Mouse (Mus musculus) liver, adult 2 months (tissue): ENCODE measurements around the gene Ipo13. TPM values are rescaled to one million over a fixed set of nuclear protein-coding genes. Genes with fewer than 3 reads are reported as not detected.
A peak's percentile ranks its signal among the peaks of the same experiment; 100 is the strongest.

Experiments used
- DNase-seq: peaks from one replicate; pipeline ENCODE4 v3.0.0-alpha.2; 2011; ENCODE audit warnings: low read depth, low spot score; ENCODE audit errors: extremely low read depth
- H3K27ac ChIP-seq: fragments of 200-500 bp; replicated peaks from 2 replicates; pipeline ENCODE4 v1.5.1; 2012; ENCODE audit warnings: low read depth, mild to moderate bottlenecking, control low read depth, inconsistent platforms, low read length; ENCODE audit not compliant: insufficient read depth
- H3K27me3 ChIP-seq: fragments of 200-500 bp; 2 replicates; pipeline ENCODE4 v1.6.1; 2012; ENCODE audit warnings: mild to moderate bottlenecking, moderate library complexity, low read length, inconsistent platforms; ENCODE audit not compliant: control insufficient read depth, insufficient read depth
- H3K36me3 ChIP-seq: fragments of 200-500 bp; 2 replicates; pipeline ENCODE4 v1.6.1; 2012; ENCODE audit warnings: low read length, inconsistent platforms; ENCODE audit not compliant: control insufficient read depth, insufficient read depth
- H3K4me1 ChIP-seq: fragments of 200-500 bp; 2 replicates; pipeline ENCODE4 v1.6.1; 2011; ENCODE audit warnings: low read length; ENCODE audit not compliant: control insufficient read depth, insufficient read depth
- H3K4me3 ChIP-seq: fragments of 200-500 bp; 2 replicates; pipeline ENCODE4 v1.5.1; 2011; ENCODE audit warnings: low read depth, mild to moderate bottlenecking, control low read depth, low read length, moderate library complexity; ENCODE audit not compliant: insufficient read depth
- H3K79me2 ChIP-seq: fragments of 200-500 bp; 2 replicates; pipeline ENCODE4 v1.6.1; 2012; ENCODE audit warnings: inconsistent platforms, mild to moderate bottlenecking, low read length, moderate library complexity; ENCODE audit not compliant: control insufficient read depth, insufficient read depth
- H3K9ac ChIP-seq: fragments of 200-500 bp; 2 replicates; pipeline ENCODE4 v1.6.1; 2012; ENCODE audit warnings: low read depth, mild to moderate bottlenecking, control low read depth, inconsistent platforms, low read length
- CTCF ChIP-seq: fragments of 200-500 bp; IDR thresholded peaks from 2 replicates; pipeline ENCODE4 v1.5.1; 2011; ENCODE audit warnings: low read depth, low read length, control low read depth
- POLR2A ChIP-seq: fragments of 200-500 bp; IDR thresholded peaks from 2 replicates; pipeline ENCODE4 v1.6.1; 2011; ENCODE audit warnings: low read length, control low read depth; ENCODE audit not compliant: insufficient read depth; ENCODE audit errors: extremely low read depth
- WGBS: fragments of 180-500 bp; shearing (Covaris S2); methylation state at CpG from one replicate; pipeline ENCODE4 v1.1.7; 2018; 5-methylcytosine and 5-hydroxymethylcytosine counted together
- polyA plus RNA-seq: library from polyadenylated mRNA; depleted of rRNA; stranded (reverse); fragments of >200 nt; gene quantifications from 2 replicates; pipeline ENCODE4 v1.2.3, GENCODE M21; 2012
- total RNA-seq: library from RNA; depleted of rRNA; stranded (reverse); fragments of >200 nt; gene quantifications from 2 replicates; pipeline ENCODE4 v1.2.3, GENCODE M21; 2014

The Ipo13 gene
- total and polyA plus RNA-seq, 2 experiments, result 3.5 to 23.5 TPM

GRCm38 (mm10) chr4:117917847-117918246 lies 3.0 kb upstream of the Ipo13 start:
- Histone ChIP-seq H3K36me3 (no peaks in the 10 kb centered on the region), H3K27me3 (no peaks in the 10 kb centered on the region), H3K9ac (no peak overlapping the region), H3K79me2 (peaks cover 11% of the 10 kb centered on the region), H3K4me3 (no peak overlapping the region), H3K27ac (no peak overlapping the region), H3K4me1 (peaks cover 10% of the 10 kb centered on the region)
- TF ChIP-seq POLR2A (no peak), CTCF (no peak)
- 89% methylated on average over 4 of the region's 4 CpGs for WGBS
- DNase-seq, result no peak

- H3K27ac ChIP-seq, result no peak overlapping the region
- no peak overlapping the region for H3K9ac ChIP-seq
- H3K4me1 ChIP-seq, result peaks cover 10% of the 10 kb centered on the region
Observed at GRCm38 (mm10) chr4:117917402-117917801, 2.6 kb upstream of the Ipo13 start.

GRCm38 (mm10) chr4:117916386-117916785 lies 1.6 kb upstream of the Ipo13 start:
- H3K4me3 ChIP-seq, result no peak overlapping the region

More at GRCm38 (mm10) chr4:117917402-117917801, 2.6 kb upstream of the Ipo13 start:
- no peak for TF ChIP-seq POLR2A
- no peak for TF ChIP-seq CTCF
- DNase-seq, result no peak
- Histone ChIP-seq H3K36me3 (no peaks in the 10 kb centered on the region), H3K27me3 (no peaks in the 10 kb centered on the region), H3K4me3 (no peak overlapping the region), H3K79me2 (peaks cover 11% of the 10 kb centered on the region)
- 88% methylated on average over 4 of the region's 4 CpGs for WGBS

GRCm38 (mm10) chr4:117915489-117916105 lies 798 bp upstream of the Ipo13 start:
- H3K79me2 ChIP-seq, result peaks cover 11% of the 10 kb centered on the region
- TF ChIP-seq POLR2A, result no peak
- TF ChIP-seq CTCF, result no peak
- H3K4me1 ChIP-seq, result peaks cover 10% of the 10 kb centered on the region
- no peaks in the 10 kb centered on the region for H3K36me3 ChIP-seq
- no peaks in the 10 kb centered on the region for H3K27me3 ChIP-seq
- DNase-seq, result no peak
- peak overlapping the region; percentile 89 for H3K4me3 ChIP-seq
- WGBS, result 3% methylated on average over 19 of the region's 19 CpGs
- H3K9ac ChIP-seq, result peak overlapping the region; percentile 60
- H3K27ac ChIP-seq, result no peak overlapping the region; the same call in 1 of the 2 replicates

More at GRCm38 (mm10) chr4:117916386-117916785, 1.6 kb upstream of the Ipo13 start:
- no peak for DNase-seq
- Histone ChIP-seq H3K79me2 (peaks cover 11% of the 10 kb centered on the region), H3K4me1 (peaks cover 10% of the 10 kb centered on the region), H3K27ac (no peak overlapping the region), H3K27me3 (no peaks in the 10 kb centered on the region), H3K36me3 (no peaks in the 10 kb centered on the region), H3K9ac (no peak overlapping the region)
- WGBS, result 73% methylated on average over 5 of the region's 5 CpGs
- no peak for TF ChIP-seq POLR2A
- no peak for TF ChIP-seq CTCF

- H3K36me3 ChIP-seq, result no peaks in the 10 kb centered on the region
- no peak overlapping the region for H3K27ac ChIP-seq
- TF ChIP-seq POLR2A (no peak), CTCF (no peak)
- peaks cover 11% of the 10 kb centered on the region for H3K79me2 ChIP-seq
- peaks cover 10% of the 10 kb centered on the region for H3K4me1 ChIP-seq
- 14% methylated on average over 8 of the region's 8 CpGs for WGBS
- no peaks in the 10 kb centered on the region for H3K27me3 ChIP-seq
- no peak for DNase-seq
- H3K9ac ChIP-seq, result peak overlapping the region; percentile 94
- H3K4me3 ChIP-seq, result peak overlapping the region; percentile 89
Observed at GRCm38 (mm10) chr4:117914031-117914430, 768 bp downstream of the Ipo13 start.

- Histone ChIP-seq H3K9ac (no peak overlapping the region), H3K27me3 (no peaks in the 10 kb centered on the region), H3K36me3 (no peaks in the 10 kb centered on the region), H3K4me1 (peaks cover 10% of the 10 kb centered on the region), H3K79me2 (peaks cover 11% of the 10 kb centered on the region), H3K27ac (no peak overlapping the region), H3K4me3 (no peak overlapping the region)
- DNase-seq, result peak; percentile 43
- no peak for TF ChIP-seq CTCF
- TF ChIP-seq POLR2A, result no peak
- 65% methylated on average over 3 of the region's 3 CpGs for WGBS
Observed at GRCm38 (mm10) chr4:117913421-117913820, 1.4 kb downstream of the Ipo13 start.
